Mouse (Mus musculus) forebrain, embryonic 10.5 days (tissue): ENCODE results near the gene Rhot1. TPM values are rescaled to one million over a fixed set of nuclear protein-coding genes. Genes with fewer than 3 reads are reported as not detected.

Source experiments
- DNase-seq: peaks from one replicate; pipeline ENCODE4 v3.0.0-alpha.2; 2017; ENCODE audit warnings: low spot score; ENCODE audit errors: extremely low spot score
- H3K27ac ChIP-seq: fragments of 300-500 bp; sonication (generic); 2 replicates; pipeline ENCODE4 v1.5.1; 2016; ENCODE audit warnings: mild to moderate bottlenecking
- H3K27me3 ChIP-seq: fragments of 300-500 bp; sonication (generic); 2 replicates; pipeline ENCODE4 v1.6.1; 2016; ENCODE audit warnings: mild to moderate bottlenecking; ENCODE audit not compliant: poor library complexity, severe bottlenecking
- H3K36me3 ChIP-seq: fragments of 300-500 bp; sonication (generic); replicated peaks from 2 replicates; pipeline ENCODE4 v1.6.1; 2016; ENCODE audit warnings: mild to moderate bottlenecking, moderate library complexity
- H3K4me1 ChIP-seq: fragments of 300-500 bp; sonication (generic); 2 replicates; pipeline ENCODE4 v1.6.1; 2016
- H3K4me3 ChIP-seq: fragments of 300-500 bp; sonication (generic); 2 replicates; pipeline ENCODE4 v1.5.1; 2016; ENCODE audit warnings: mild to moderate bottlenecking, moderate library complexity
- H3K9me3 ChIP-seq: fragments of 300-500 bp; sonication (generic); 2 replicates; pipeline ENCODE4 v1.6.1; 2016; ENCODE audit warnings: mild to moderate bottlenecking, moderate library complexity
- WGBS: fragments of 180-500 bp; shearing (Covaris S2); methylation state at CpG from one replicate; pipeline ENCODE4 v1.1.7; 2016; 5-methylcytosine and 5-hydroxymethylcytosine counted together
- polyA plus RNA-seq: library from polyadenylated mRNA; unstranded; fragments of >200 nt; fragmentation: Nextera tagmentation; extraction: Ambion mirVana; gene quantifications from 2 replicates; pipeline ENCODE4 v1.2.1, GENCODE M21; 2016

Rhot1 gene
- 50.4 and 53.3 TPM in 2 replicates for polyA plus RNA-seq

DNA sequence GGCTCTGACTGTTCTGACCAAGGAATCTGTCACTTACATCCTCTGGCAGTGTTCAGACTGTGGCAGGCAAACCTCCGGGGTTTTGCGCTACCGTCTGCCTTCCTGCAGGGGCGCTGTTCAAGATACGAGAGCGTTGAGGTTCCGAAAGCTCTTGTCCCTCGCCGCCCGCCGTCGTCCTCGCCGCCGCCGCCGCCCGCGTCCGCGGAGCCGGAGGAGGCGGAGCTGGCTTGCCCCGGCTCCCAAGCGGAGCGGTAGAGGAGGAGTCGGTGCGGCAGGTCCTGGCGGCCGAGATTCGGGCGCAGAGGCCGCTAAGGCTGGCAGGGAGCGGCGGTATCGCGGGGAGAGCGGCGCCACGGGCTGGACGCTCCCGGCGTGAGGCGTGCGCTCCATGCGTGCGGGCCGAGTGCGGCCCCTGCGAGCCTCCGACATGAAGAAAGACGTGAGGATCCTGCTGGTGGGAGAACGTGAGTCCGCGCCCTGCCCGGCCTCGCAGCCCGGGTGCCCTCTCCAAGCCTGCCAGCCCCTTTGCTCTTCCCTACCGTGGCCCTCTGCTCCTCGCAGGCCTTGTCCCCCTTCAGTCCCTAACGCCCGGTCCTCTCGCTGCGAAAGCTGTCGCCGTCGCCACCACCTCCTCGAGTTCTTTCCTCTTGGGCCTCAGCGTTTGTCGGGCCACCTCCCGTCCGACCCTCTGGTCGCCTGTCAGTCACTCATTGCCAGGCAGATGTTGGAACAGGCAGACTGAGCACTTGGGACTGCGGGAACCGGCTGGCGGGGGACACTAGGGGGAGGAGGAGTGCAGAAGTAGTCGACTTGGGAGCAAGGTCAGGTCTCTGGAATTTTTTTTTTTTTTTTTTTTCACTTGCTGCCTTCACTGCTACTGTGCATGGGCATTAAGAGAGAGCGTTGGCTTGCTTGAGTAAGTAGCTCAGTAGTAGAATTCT, at the start of gene Rhot1:
Gene Rhot1 (plus strand): TSS at position 160 of the 941 bp plus-strand sequence.
- peak within 1 kb of the TSS; percentile 94 for H3K27ac ChIP-seq
- no peaks in the 10 kb centered on the region for H3K9me3 ChIP-seq
- H3K27me3 ChIP-seq: no peaks in the 10 kb centered on the region
- H3K36me3 ChIP-seq: peaks cover 23% of the 10 kb centered on the region
- peaks cover 11% of the 10 kb centered on the region for H3K4me1 ChIP-seq
- under 1% methylated on average over 78 of the region's 78 CpGs for WGBS
- H3K4me3 ChIP-seq: peak within 1 kb of the TSS; percentile 94
- peak; percentile 93 for DNase-seq

DNA sequence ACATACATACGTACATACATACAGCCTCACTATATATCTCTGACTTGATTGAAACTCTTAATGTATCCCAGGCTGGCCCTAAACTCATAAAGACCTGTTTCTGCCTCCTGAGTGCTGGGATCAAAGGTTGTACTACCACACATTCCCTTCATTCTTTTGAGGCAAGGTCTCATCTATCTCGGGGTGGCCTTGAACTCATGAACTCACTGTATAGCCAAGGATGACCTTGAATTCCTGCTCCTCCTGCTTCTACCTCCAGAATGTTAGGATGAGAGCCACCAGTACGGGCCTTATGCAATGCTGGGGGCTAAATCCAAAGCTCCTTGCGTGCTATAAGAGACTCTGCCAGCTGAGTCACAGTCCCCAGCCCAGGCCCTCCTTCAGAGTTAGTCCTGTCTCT, 47.8 kb upstream of the Rhot1 start:
- no peaks in the 10 kb centered on the region for H3K9me3 ChIP-seq
- peaks cover 21% of the 10 kb centered on the region for H3K27me3 ChIP-seq
- no peak for DNase-seq
- no peak overlapping the region for H3K27ac ChIP-seq
- WGBS: 86% methylated on average over 4 of the region's 4 CpGs
- H3K36me3 ChIP-seq: no peaks in the 10 kb centered on the region
- H3K4me1 ChIP-seq: no peaks in the 10 kb centered on the region
- H3K4me3 ChIP-seq: no peak overlapping the region

DNA sequence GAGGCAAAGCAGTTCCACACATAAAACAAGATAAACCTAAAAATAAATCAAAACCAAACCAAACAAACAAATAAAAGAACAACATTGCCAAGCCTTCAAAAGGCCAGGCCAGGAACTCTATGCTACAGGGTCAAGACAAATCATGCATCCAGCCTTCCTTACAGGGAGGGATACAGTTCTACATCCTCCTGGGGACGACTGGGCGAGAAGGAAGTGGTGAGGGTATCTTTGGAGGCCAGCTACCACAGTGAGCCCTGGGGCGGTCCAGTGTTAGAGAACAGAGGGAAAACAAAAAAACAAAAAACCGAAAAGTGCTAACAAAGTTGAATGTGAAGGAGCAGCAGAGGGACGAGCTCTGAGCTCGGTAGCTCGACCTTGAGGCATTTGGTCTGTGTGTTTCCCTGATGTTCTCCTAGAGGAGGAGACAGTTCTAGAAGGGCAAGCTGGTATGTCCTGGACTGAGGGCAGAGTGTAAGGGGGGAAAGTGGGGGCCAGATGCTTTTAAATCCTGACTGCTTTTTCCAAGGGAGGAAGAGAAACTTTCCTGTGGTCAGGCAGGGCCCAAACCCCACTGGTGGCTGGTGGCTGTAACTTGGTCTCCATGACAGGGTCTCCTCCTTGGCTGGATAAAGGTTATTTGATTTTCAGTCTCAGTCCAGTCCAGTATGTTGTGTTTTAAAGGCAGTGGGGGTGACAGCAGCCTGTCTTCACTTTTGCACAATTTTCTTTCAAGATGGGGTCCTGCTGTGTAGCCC, 45.3 kb upstream of the Rhot1 start:
- no peaks in the 10 kb centered on the region for H3K4me1 ChIP-seq
- H3K27me3 ChIP-seq: no peaks in the 10 kb centered on the region
- 82% methylated on average over 7 of the region's 7 CpGs for WGBS

DNA sequence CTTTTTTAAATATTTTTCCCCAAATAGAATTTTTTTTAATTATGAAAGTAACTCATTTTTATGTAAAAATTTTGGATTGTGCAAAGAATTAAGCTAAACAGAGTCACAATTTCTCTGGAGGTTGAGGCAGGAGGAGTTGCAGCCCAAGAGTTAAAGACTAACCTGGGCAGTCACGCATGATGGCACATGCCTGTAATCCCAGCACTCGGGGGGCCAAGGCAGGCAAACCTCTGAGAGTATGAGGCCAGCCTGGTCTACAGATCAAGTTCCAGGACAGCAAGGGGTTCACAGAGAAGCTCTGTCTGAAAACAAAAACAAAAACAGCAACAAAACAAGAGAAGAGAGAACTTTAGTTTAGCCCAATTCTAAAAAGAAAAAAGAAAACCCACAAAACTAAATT, 44.6 kb upstream of the Rhot1 start:
- H3K9me3 ChIP-seq: no peaks in the 10 kb centered on the region
- 56% methylated on average over 2 of the region's 2 CpGs for WGBS
- no peaks in the 10 kb centered on the region for H3K27me3 ChIP-seq
- DNase-seq: no peak
- no peaks in the 10 kb centered on the region for H3K36me3 ChIP-seq
- no peaks in the 10 kb centered on the region for H3K4me1 ChIP-seq
- H3K4me3 ChIP-seq: no peak overlapping the region
- H3K27ac ChIP-seq: no peak overlapping the region

More for the DNA sequence above, 45.3 kb upstream of the Rhot1 start:
- H3K4me3 ChIP-seq: no peak overlapping the region
- no peak overlapping the region for H3K27ac ChIP-seq
- no peak for DNase-seq
- no peaks in the 10 kb centered on the region for H3K9me3 ChIP-seq
- no peaks in the 10 kb centered on the region for H3K36me3 ChIP-seq

DNA sequence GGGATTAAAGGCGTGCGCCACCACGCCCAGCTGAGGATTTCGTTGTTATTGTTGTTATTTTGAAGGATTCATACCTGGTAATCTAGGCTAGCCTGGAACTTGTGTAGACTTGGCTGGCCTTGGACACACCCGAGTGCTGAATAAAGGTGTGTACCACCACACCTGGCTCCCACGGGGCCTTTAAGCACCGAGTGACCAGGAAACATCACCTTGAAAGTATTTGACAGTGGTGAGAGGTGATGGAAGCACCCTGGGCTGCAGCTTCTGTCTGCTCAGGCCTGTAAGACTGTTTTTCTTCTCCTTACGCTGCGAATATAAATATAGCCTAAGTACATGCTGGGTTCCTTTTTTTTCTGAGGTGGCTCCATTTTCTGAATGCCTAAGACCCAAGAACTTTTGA, 40.7 kb upstream of the Rhot1 start:
- no peaks in the 10 kb centered on the region for H3K36me3 ChIP-seq
- H3K9me3 ChIP-seq: no peaks in the 10 kb centered on the region
- no peak for DNase-seq
- H3K27ac ChIP-seq: no peak overlapping the region
- H3K27me3 ChIP-seq: no peaks in the 10 kb centered on the region
- 93% methylated on average over 9 of the region's 9 CpGs for WGBS
- no peak overlapping the region for H3K4me3 ChIP-seq
- H3K4me1 ChIP-seq: no peaks in the 10 kb centered on the region

DNA sequence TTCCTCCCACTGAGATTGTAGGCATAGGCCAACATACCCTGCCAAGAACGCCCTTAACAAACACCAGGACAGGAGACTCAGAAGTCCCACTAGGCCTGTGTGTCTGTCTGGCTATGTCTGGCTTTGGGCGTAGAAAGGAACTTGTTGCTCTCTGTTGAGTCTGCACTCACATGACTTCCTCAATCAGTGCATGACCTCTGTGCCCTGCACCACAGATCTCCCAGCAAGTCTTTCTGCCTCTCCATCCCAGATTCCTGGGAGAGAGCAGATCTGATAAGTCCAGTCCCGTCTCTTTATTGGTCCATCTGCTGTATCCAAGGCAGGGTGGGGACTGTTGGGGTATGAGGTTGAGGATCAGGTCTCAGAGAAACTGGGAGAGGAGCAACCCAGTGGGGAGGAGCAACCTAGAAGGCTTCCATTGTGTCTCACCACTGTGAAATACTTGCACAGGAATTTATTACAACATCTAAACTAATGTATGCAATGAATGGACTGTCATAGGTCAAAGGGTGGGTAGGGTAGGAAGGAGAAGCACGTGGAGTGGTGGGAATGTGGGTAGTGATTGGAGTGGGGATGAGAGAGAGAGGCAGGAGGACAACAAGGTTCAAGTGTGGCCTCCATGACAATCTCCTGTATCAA, 40.1 kb upstream of the Rhot1 start:
- WGBS: 81% methylated on average over 4 of the region's 4 CpGs
- Histone ChIP-seq H3K27ac (no peak overlapping the region), H3K4me3 (no peak overlapping the region), H3K4me1 (no peaks in the 10 kb centered on the region), H3K36me3 (no peaks in the 10 kb centered on the region), H3K9me3 (no peaks in the 10 kb centered on the region), H3K27me3 (no peaks in the 10 kb centered on the region)
- DNase-seq: no peak

DNA sequence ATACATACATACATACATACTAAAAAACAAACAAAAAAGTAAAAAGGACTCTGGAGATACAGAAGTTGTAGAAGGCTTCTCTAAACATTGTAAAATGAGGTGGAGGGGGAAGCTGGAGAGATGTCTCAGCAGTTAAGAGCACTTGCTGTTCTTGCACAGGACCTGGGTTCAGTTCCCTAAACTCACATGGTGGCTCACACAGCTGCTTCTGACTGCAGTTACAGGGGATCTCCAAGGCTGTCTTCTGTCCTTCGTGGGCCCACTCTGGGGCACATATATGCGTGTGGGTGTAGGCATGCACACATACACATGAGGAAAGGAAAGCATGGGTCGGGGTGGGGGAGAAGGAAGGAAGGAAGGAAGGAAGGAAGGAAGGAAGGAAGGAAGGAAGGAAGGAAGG, 39.2 kb upstream of the Rhot1 start:
- H3K4me1 ChIP-seq: no peaks in the 10 kb centered on the region
- H3K4me3 ChIP-seq: no peak overlapping the region
- 84% methylated on average over 3 of the region's 3 CpGs for WGBS
- H3K27me3 ChIP-seq: no peaks in the 10 kb centered on the region
- no peaks in the 10 kb centered on the region for H3K9me3 ChIP-seq
- no peak for DNase-seq
- no peaks in the 10 kb centered on the region for H3K36me3 ChIP-seq
- H3K27ac ChIP-seq: no peak overlapping the region

DNA sequence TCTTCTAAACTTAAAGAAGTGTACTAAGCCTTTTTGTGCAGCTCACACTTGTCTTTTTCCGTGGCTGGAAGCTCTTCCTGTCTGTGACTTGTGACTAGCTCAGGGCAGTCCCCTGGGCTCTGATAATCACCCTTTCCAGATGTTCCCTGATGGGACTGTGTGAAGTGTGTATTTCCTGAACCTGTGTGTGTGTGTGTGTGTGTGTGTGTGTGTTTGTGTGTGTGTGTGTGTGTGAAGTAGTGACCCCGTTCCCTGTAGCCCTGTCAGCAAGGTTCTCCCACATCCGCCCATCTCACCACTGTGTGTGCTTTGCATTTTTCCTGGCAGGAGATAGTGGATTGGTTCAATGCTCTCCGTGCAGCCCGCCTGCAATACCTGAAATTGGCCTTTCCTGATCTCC, 38.5 kb upstream of the Rhot1 start:
- Histone ChIP-seq H3K27me3 (no peaks in the 10 kb centered on the region), H3K9me3 (no peaks in the 10 kb centered on the region), H3K4me1 (no peaks in the 10 kb centered on the region), H3K4me3 (no peak overlapping the region), H3K36me3 (no peaks in the 10 kb centered on the region), H3K27ac (no peak overlapping the region)
- no peak for DNase-seq
- 79% methylated on average over 5 of the region's 5 CpGs for WGBS

DNA sequence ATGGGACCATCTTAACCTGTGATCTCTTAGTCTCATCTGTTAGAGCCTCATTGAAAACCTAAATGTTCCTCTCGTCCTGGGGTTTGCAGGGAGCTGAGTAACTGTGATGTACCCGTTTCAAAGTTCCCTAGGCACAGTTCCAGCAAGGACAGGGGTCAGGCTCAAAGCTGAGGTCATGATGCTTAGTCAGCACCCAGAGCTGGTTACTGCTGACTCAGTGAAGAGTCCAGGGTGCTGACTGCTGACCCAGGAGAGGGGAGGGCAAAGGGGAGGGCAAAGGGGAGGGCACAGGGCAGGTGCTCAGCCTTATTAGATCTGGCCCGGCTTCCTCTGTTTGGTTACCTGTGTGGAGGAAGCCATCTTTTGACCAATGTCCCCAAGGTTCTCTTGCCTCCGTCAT, 36.9 kb upstream of the Rhot1 start:
- Histone ChIP-seq H3K4me3 (no peak overlapping the region), H3K27ac (no peak overlapping the region), H3K4me1 (no peaks in the 10 kb centered on the region), H3K9me3 (no peaks in the 10 kb centered on the region), H3K36me3 (no peaks in the 10 kb centered on the region), H3K27me3 (no peaks in the 10 kb centered on the region; the same call in 1 of the 2 replicates)
- no peak for DNase-seq
- WGBS: 79% methylated on average over 4 of the region's 4 CpGs

DNA sequence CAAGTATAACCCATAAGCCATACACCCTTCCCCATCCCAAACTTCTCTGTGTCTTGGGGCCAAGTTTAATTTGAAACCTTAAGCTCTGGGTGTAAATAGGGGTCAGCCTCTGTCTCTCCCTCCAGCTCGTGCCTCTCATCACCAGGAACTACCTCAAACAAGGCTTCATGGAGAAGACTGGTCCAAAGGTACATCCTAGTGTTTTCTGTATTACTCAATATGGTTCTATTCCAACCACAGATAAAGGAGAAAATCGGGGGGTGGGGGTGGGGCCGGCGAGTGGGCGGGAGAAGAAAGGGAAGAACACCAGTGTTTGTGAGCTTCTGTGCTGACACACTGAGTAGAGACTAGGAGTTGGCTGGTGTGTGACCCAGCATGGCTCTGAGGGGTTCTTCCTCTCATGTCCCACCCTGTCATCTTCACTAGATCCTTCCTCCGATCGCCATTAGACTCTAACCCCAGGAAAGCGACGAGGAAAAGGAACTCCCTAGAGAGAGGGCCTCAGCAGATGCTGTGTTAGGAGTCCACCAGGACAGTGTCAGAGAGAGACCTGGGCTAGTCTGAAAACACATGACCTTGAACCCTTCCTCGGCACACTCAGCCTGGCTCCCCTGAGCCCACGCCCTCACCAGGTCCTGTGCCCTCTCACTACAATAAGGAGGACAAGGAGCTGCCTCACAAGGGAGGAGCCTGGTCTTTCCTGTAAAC, 34.7 kb upstream of the Rhot1 start:
- WGBS: 89% methylated on average over 11 of the region's 11 CpGs
- H3K27me3 ChIP-seq: no peaks in the 10 kb centered on the region; the same call in 1 of the 2 replicates

DNA sequence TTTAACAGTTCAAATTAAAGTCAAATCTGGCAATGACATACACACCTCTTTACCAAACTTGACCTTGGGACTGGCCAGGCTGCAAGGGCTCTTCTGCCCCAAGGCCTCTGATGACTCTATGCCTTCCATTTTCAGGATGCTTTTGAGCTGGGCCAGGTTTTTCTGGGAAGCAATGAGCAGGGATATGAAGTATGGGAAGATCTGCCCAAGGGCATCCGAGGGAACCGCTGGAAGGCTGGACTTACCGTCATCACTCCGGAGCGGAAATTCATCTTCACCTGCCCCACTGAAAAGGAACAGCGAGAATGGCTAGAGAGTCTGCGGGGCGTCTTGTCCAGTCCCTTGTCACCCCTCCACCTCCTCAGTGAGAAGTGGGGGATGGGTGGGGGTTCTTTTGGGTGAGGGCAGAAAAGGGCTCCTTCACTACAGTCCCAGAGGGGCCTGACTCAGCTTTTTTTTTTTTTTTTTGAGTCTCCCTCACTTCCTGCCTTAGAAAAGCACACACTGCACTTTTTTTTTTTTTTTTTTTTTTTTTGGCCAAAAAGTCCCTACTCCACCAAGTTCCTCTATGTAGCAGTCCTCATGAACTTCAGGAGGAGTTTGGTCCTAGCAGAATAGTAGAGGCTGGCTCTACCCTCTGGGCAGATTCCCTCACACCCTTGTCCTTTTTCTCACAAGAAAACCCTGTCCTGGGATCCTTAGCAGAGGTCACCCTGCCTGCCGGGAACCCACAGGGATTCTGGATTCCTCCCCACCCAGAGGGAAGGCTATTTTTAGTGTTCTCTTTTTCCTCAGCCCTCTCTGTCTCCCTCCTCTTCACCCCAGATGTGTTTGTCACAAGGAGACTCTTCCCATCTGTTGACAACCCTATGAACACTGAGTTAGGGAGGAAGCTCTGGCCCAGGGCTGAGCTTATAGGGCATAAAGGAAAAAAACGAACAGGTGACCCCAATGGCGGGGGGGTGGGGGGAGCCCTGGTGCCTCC, 31.6 kb upstream of the Rhot1 start:
- no peaks in the 10 kb centered on the region for H3K9me3 ChIP-seq

More for the DNA sequence above, 34.7 kb upstream of the Rhot1 start:
- no peak overlapping the region for H3K4me3 ChIP-seq
- H3K27ac ChIP-seq: no peak overlapping the region
- 0 out of 2 replicates have a peak, but pooled peaks cover 3% of the 10 kb centered on the region for H3K4me1 ChIP-seq
- DNase-seq: no peak
- no peaks in the 10 kb centered on the region for H3K36me3 ChIP-seq
- H3K9me3 ChIP-seq: no peaks in the 10 kb centered on the region

More for the DNA sequence above, 31.6 kb upstream of the Rhot1 start:
- Histone ChIP-seq H3K4me1 (0 out of 2 replicates have a peak, but pooled peaks cover 3% of the 10 kb centered on the region), H3K4me3 (no peak overlapping the region), H3K27me3 (no peaks in the 10 kb centered on the region; the same call in 1 of the 2 replicates), H3K36me3 (no peaks in the 10 kb centered on the region), H3K27ac (no peak overlapping the region)
- 85% methylated on average over 11 of the region's 11 CpGs for WGBS
- DNase-seq: no peak
